Mouse (Mus musculus): ENCODE measurements around the gene Rai1. TPM values are rescaled to one million over a fixed set of nuclear protein-coding genes. Genes with fewer than 3 reads are reported as not detected.

Gene Rai1
- total and polyA plus RNA-seq, 2 experiments from 2014 or later, result 24.9 to 70.0 TPM

- Histone ChIP-seq H3K9me3 (ENCODE audit: low read length) (no peaks in the 10 kb centered on the region), H3K4me1 (ENCODE audit: insufficient read depth, low read length) (peaks cover 44% of the 10 kb centered on the region), H3K27ac (peak overlapping the region; percentile 89), H3K27me3 (ENCODE audit: insufficient read depth, low read length) (no peaks in the 10 kb centered on the region), H3K4me2 (ENCODE audit: low read depth, low read length) (peak overlapping the region; percentile 68), H3K4me3 (ENCODE audit: low read length) (peak overlapping the region; percentile 39), H3K36me3 (ENCODE audit: insufficient read depth, low read length) (no peaks in the 10 kb centered on the region; the same call in none of the 2 replicates), H3K9ac (replicated peaks; ENCODE audit: low read length) (peak overlapping the region; percentile 61)
- WGBS, result 2% methylated on average over 2 of the region's 2 CpGs
- no peak for TF ChIP-seq CTCF (IDR thresholded peaks at IDR 0.05; ENCODE audit: low read depth)
- no peak for ATAC-seq
- no peak for DNase-seq (ENCODE audit: low spot score)
Measured at GRCm38 (mm10) chr11:60209933-60210249, 105.1 kb downstream of the Rai1 start.

- Histone ChIP-seq H3K4me1 (ENCODE audit: insufficient read depth, low read length) (peaks cover 44% of the 10 kb centered on the region), H3K36me3 (ENCODE audit: insufficient read depth, low read length) (no peaks in the 10 kb centered on the region; the same call in 1 of the 2 replicates), H3K9me3 (ENCODE audit: low read length) (no peaks in the 10 kb centered on the region), H3K27ac (peak overlapping the region; percentile 89), H3K9ac (replicated peaks; ENCODE audit: low read length) (peak overlapping the region; percentile 61), H3K4me3 (ENCODE audit: low read length) (peak overlapping the region; percentile 39), H3K4me2 (ENCODE audit: low read depth, low read length) (peak overlapping the region; percentile 68), H3K27me3 (ENCODE audit: insufficient read depth, low read length) (no peaks in the 10 kb centered on the region)
- WGBS, result under 1% methylated on average over 47 of the region's 47 CpGs
- DNase-seq (ENCODE audit: low spot score), result peak; percentile 94
- no peak for TF ChIP-seq CTCF (IDR thresholded peaks at IDR 0.05; ENCODE audit: low read depth)
- ATAC-seq, result peak; percentile 88
Measured at GRCm38 (mm10) chr11:60210305-60210724, 105.5 kb downstream of the Rai1 start.

DNA sequence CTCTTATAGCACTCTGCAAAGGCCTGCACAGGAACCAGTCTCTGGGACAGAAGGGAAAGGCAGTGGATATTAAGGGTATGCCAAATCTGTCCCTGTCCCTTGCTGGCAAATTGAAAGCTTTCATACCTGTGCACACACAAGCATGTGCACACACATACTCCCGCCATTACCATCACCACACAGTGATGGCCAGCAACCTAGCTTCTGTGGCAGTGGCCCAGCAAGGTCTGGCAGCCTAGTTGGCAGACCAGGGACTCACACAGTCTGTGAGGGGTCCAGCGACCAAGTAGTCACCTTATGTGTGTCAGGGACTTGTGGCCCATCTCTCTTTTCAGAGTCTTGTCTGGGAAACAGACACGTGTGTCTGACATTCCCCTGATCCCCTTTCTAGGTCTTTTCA, 106.3 kb downstream of the Rai1 start:
- DNase-seq (ENCODE audit: low spot score), result no peak
- no peaks in the 10 kb centered on the region for H3K36me3 ChIP-seq (ENCODE audit: insufficient read depth, low read length)
- no peaks in the 10 kb centered on the region for H3K27me3 ChIP-seq (ENCODE audit: insufficient read depth, low read length)
- 50% methylated on average over 3 of the region's 3 CpGs for WGBS
- H3K9me3 ChIP-seq (ENCODE audit: low read length), result no peaks in the 10 kb centered on the region
- H3K4me2 ChIP-seq (ENCODE audit: low read depth, low read length), result no peak overlapping the region; the same call in 1 of the 2 replicates
- no peak for ATAC-seq
- peak overlapping the region; percentile 89 for H3K27ac ChIP-seq
- peaks cover 44% of the 10 kb centered on the region for H3K4me1 ChIP-seq (ENCODE audit: insufficient read depth, low read length)
- TF ChIP-seq CTCF (IDR thresholded peaks at IDR 0.05; ENCODE audit: low read depth), result no peak
- H3K4me3 ChIP-seq (ENCODE audit: low read length), result no peak overlapping the region
- H3K9ac ChIP-seq (replicated peaks; ENCODE audit: low read length), result peak overlapping the region; percentile 61; the same call in 1 of the 2 replicates

DNA sequence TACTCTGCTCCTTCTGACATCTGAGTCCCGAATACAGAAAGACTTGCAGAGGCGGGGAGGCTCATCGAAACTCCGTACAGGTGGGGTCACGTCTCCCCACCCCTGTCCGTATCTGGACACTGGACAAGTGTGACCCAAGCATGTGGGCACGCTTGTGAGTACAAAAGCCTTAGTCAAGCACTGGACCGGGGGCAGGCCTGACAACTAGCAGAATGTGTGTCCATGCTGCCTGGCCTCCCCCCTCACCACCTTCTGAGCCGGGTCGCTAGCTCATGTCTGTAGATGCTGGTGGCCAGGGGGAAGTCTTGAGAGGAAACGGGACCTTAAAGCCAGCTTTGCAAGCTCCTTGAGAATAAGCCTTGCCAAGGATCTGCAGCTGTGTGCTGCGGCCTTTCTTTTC, 106.9 kb downstream of the Rai1 start:
- Histone ChIP-seq H3K4me1 (ENCODE audit: insufficient read depth, low read length) (peaks cover 43% of the 10 kb centered on the region), H3K9ac (replicated peaks; ENCODE audit: low read length) (no peak overlapping the region), H3K36me3 (ENCODE audit: insufficient read depth, low read length) (no peaks in the 10 kb centered on the region), H3K9me3 (ENCODE audit: low read length) (no peaks in the 10 kb centered on the region), H3K4me2 (ENCODE audit: low read depth, low read length) (no peak overlapping the region), H3K27me3 (ENCODE audit: insufficient read depth, low read length) (no peaks in the 10 kb centered on the region), H3K27ac (0 out of 2 replicates have a peak overlapping the region, but pooled peaks have one; percentile 11), H3K4me3 (ENCODE audit: low read length) (no peak overlapping the region)
- no peak for TF ChIP-seq CTCF (IDR thresholded peaks at IDR 0.05; ENCODE audit: low read depth)
- DNase-seq (ENCODE audit: low spot score) (no peak), ATAC-seq (no peak)
- 50% methylated on average over 12 of the region's 12 CpGs for WGBS

DNA sequence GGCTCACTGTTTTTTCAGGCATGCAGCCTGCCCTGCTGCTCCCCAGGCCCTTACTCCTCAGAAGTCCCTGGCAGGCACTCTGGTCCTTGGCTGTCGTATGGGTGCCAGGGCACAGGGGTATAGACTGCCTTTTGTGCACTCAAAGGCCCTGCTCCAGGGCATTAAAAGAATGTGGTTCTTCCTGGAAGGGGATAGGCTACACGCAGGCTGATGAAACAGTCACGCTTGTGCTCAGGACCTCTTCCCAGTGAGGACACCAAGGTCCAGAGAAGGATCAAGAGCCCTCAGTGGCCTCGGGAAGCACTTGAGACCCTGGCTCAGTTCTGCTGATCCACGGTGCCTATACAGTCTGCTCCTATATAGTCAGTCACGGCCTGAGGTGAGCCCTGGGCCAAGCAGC, 108.5 kb downstream of the Rai1 start:
- WGBS, result 57% methylated on average over 6 of the region's 6 CpGs
- no peaks in the 10 kb centered on the region for H3K9me3 ChIP-seq (ENCODE audit: low read length)
- H3K27me3 ChIP-seq (ENCODE audit: insufficient read depth, low read length), result no peaks in the 10 kb centered on the region
- H3K36me3 ChIP-seq (ENCODE audit: insufficient read depth, low read length), result no peaks in the 10 kb centered on the region
- peaks cover 29% of the 10 kb centered on the region for H3K4me1 ChIP-seq (ENCODE audit: insufficient read depth, low read length)
- peak overlapping the region; percentile 32; the same call in 1 of the 2 replicates for H3K27ac ChIP-seq
- no peak for TF ChIP-seq CTCF (IDR thresholded peaks at IDR 0.05; ENCODE audit: low read depth)
- no peak overlapping the region for H3K4me3 ChIP-seq (ENCODE audit: low read length)
- H3K4me2 ChIP-seq (ENCODE audit: low read depth, low read length), result no peak overlapping the region
- DNase-seq (ENCODE audit: low spot score) (no peak), ATAC-seq (no peak)
- H3K9ac ChIP-seq (replicated peaks; ENCODE audit: low read length), result 0 out of 2 replicates have a peak overlapping the region, but pooled peaks have one; percentile 6

DNA sequence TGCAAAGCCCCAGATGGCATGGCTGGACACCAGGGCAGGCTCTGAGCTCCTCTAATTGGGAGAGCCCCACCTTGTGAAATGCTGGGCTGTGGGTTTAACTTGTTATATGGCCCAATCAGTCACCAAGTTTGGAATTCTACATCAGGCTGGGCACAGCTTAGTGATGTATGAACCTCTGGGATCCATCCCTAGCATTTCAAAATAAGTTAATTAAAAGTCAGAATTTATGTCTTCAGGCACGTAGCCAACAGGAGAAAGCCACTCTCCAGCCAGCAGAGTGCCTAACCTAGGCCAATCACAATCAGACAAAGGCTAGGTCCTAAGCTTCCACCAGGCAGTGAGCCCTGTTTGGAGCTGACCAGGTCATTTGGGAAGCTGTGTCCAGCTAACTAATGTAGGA, 111.9 kb downstream of the Rai1 start:
- Histone ChIP-seq H3K27ac (no peak overlapping the region), H3K4me1 (ENCODE audit: insufficient read depth, low read length) (0 out of 2 replicates have a peak, but pooled peaks cover 7% of the 10 kb centered on the region), H3K9ac (replicated peaks; ENCODE audit: low read length) (no peak overlapping the region), H3K27me3 (ENCODE audit: insufficient read depth, low read length) (no peaks in the 10 kb centered on the region), H3K9me3 (ENCODE audit: low read length) (no peaks in the 10 kb centered on the region), H3K4me3 (ENCODE audit: low read length) (no peak overlapping the region), H3K4me2 (ENCODE audit: low read depth, low read length) (no peak overlapping the region), H3K36me3 (ENCODE audit: insufficient read depth, low read length) (no peaks in the 10 kb centered on the region)
- TF ChIP-seq CTCF (IDR thresholded peaks at IDR 0.05; ENCODE audit: low read depth), result no peak
- DNase-seq (ENCODE audit: low spot score), result no peak
- 79% methylated on average over 1 of the region's 1 CpGs for WGBS
- ATAC-seq, result no peak

- Histone ChIP-seq H3K9ac (replicated peaks; ENCODE audit: low read length) (no peak overlapping the region), H3K36me3 (ENCODE audit: insufficient read depth, low read length) (no peaks in the 10 kb centered on the region), H3K27ac (no peak overlapping the region), H3K4me2 (ENCODE audit: low read depth, low read length) (no peak overlapping the region), H3K4me1 (ENCODE audit: insufficient read depth, low read length) (0 out of 2 replicates have a peak, but pooled peaks cover 7% of the 10 kb centered on the region), H3K9me3 (ENCODE audit: low read length) (no peaks in the 10 kb centered on the region), H3K27me3 (ENCODE audit: insufficient read depth, low read length) (no peaks in the 10 kb centered on the region), H3K4me3 (ENCODE audit: low read length) (no peak overlapping the region)
- ATAC-seq (no peak), DNase-seq (ENCODE audit: low spot score) (no peak)
- WGBS, result 91% methylated on average over 7 of the region's 7 CpGs
- no peak for TF ChIP-seq CTCF (IDR thresholded peaks at IDR 0.05; ENCODE audit: low read depth)
Measured at GRCm38 (mm10) chr11:60217467-60217866, 112.7 kb downstream of the Rai1 start.
